Mouse (Mus musculus) megakaryocyte, embryonic 14.5 days (primary cell): ENCODE data around the gene Ppp2r5d.

Experiments
- FLI1 ChIP-seq: IDR thresholded peaks from 2 replicates; pipeline ENCODE4 v1.6.1; 2012; ENCODE audit warnings: low read length, inconsistent platforms, mixed read lengths
- GATA1 ChIP-seq: IDR thresholded peaks from 3 replicates; pipeline ENCODE4 v1.6.1; 2012; ENCODE audit warnings: mixed read lengths, low read length, inconsistent platforms, borderline replicate concordance

DNA sequence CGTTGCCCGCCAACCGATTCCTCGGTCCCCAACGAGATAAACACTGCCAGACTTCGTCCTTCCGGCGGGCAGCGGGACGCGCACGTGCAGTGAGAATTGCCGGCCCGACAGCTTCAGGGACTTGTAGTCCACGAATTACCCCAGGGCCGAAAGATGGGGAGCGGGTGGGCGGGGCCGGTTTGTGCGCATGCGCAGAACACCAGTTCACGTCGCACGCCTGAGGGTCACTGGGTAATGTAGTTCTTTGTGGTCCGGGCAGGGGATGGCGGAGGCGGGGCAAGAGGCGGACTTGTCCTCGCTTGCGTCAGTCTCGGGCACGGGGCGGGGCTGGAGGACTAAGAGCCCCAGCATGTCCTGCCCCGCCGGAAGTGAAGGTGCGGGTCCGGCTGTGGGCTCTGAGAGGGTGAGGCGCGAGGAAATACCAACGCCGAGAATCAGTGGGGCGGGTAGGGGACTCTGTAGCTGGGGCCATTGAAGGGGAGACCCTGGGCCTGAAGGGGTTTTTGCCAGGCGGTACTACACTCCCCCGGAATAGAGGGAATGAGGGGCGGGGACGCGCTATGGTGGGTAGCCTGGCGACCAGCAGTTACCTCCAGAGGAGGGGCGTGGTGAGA is 24.0 kb downstream of the Ppp2r5d start, which contains the start of gene Klhdc3:
- TF ChIP-seq GATA1 (no peak), FLI1 (no peak)
